Mouse (Mus musculus) forebrain, embryonic 12.5 days (tissue): ENCODE results near the gene Slc26a6. TPM values are rescaled to one million over a fixed set of nuclear protein-coding genes. Genes with fewer than 3 reads are reported as not detected.

ENCODE experiments used
- ATAC-seq: fragments of 200-750 bp; cut with Nextera tagmentation; 2 replicates; pipeline ENCODE4 v1.8.0; 2017; ENCODE audit warnings: moderate TSS enrichment; ENCODE audit not compliant: low FRiP score
- H3K27ac ChIP-seq: fragments of 300-500 bp; sonication (generic); 2 replicates; pipeline ENCODE4 v1.5.1; 2016; ENCODE audit warnings: mild to moderate bottlenecking
- H3K27me3 ChIP-seq: fragments of 300-500 bp; sonication (generic); 2 replicates; pipeline ENCODE4 v1.6.1; 2016; ENCODE audit warnings: mild to moderate bottlenecking
- H3K36me3 ChIP-seq: fragments of 300-500 bp; sonication (generic); replicated peaks from 2 replicates; pipeline ENCODE4 v1.6.1; 2016; ENCODE audit warnings: mild to moderate bottlenecking
- H3K4me1 ChIP-seq: fragments of 300-500 bp; sonication (generic); 2 replicates; pipeline ENCODE4 v1.6.1; 2016
- H3K4me2 ChIP-seq: fragments of 300-500 bp; sonication (generic); 2 replicates; pipeline ENCODE4 v1.6.1; 2016; ENCODE audit warnings: mild to moderate bottlenecking, moderate library complexity
- H3K4me3 ChIP-seq: fragments of 300-500 bp; sonication (generic); replicated peaks from 2 replicates; pipeline ENCODE4 v1.5.1; 2016; ENCODE audit warnings: mild to moderate bottlenecking
- H3K9ac ChIP-seq: fragments of 300-500 bp; sonication (generic); 2 replicates; pipeline ENCODE4 v1.6.1; 2016; ENCODE audit warnings: mild to moderate bottlenecking
- H3K9me3 ChIP-seq: fragments of 300-500 bp; sonication (generic); 2 replicates; pipeline ENCODE4 v1.6.1; 2016
- WGBS: fragments of 180-500 bp; shearing (Covaris S2); methylation state at CpG from one replicate; pipeline ENCODE4 v1.1.7; 2016; 5-methylcytosine and 5-hydroxymethylcytosine counted together
- polyA plus RNA-seq: library from polyadenylated mRNA; unstranded; fragments of >200 nt; fragmentation: Nextera tagmentation; extraction: Ambion mirVana; gene quantifications from 2 replicates; pipeline ENCODE4 v1.2.1, GENCODE M21; 2016

The Slc26a6 gene
- polyA plus RNA-seq: 12.4 and 13.1 TPM in 2 replicates

DNA sequence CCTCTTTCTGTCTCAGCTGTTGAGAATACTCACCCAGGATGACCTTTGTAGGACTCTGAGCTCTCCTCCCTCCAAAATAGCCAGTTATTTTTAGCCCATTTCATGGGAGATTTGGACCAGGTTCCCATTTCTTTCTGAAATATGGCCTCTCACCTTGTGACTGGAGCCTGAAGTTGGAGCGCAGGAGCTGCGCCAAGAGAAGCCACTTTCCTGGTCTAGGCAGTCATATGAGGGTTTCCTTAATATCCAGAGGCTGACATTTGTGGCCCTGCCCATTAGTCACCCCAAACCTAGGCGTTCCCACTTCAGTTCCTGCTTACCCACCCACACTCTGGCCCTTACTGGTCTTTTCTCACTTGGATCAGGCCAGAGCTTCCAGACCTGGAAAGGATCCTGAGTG lies at the start of gene Slc26a6:
Slc26a6 (plus strand) TSS at position 308 of the 400 bp plus-strand sequence.
- peaks cover 18% of the 10 kb centered on the region for H3K4me1 ChIP-seq
- no peak for ATAC-seq
- WGBS: 96% methylated on average over 3 of the region's 3 CpGs
- H3K27me3 ChIP-seq: no peaks in the 10 kb centered on the region
- H3K36me3 ChIP-seq: peaks cover 30% of the 10 kb centered on the region
- H3K4me3 ChIP-seq: peak within 1 kb of the TSS; percentile 68
- peak within 1 kb of the TSS; percentile 70 for H3K4me2 ChIP-seq
- H3K9me3 ChIP-seq: no peaks in the 10 kb centered on the region
- peak within 1 kb of the TSS; percentile 79 for H3K27ac ChIP-seq
- peak within 1 kb of the TSS; percentile 71 for H3K9ac ChIP-seq

DNA sequence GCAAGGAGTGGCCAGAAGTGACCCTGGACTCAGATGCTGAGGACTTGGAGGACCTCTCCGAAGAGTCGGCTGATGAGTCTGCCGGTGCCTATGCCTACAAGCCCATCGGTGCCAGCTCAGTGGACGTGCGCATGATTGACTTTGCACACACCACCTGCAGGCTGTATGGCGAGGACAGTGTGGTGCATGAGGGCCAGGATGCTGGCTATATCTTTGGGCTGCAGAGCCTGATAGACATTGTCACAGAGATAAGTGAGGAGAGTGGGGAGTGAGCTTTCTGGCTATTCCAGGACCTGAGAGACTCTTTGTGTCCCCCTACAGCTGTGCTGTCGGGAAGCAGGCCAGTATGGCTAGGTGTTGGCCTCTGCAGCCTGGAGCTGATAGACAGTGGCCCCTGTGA lies 47.3 kb upstream of the Slc26a6 start:
- H3K9ac ChIP-seq: no peak overlapping the region
- WGBS: 92% methylated on average over 8 of the region's 8 CpGs
- no peaks in the 10 kb centered on the region for H3K9me3 ChIP-seq
- H3K36me3 ChIP-seq: peaks cover 58% of the 10 kb centered on the region
- no peak overlapping the region for H3K27ac ChIP-seq
- no peak overlapping the region for H3K4me3 ChIP-seq
- no peak for ATAC-seq
- H3K4me1 ChIP-seq: peaks cover 15% of the 10 kb centered on the region
- no peak overlapping the region for H3K4me2 ChIP-seq
- H3K27me3 ChIP-seq: no peaks in the 10 kb centered on the region; the same call in 1 of the 2 replicates

DNA sequence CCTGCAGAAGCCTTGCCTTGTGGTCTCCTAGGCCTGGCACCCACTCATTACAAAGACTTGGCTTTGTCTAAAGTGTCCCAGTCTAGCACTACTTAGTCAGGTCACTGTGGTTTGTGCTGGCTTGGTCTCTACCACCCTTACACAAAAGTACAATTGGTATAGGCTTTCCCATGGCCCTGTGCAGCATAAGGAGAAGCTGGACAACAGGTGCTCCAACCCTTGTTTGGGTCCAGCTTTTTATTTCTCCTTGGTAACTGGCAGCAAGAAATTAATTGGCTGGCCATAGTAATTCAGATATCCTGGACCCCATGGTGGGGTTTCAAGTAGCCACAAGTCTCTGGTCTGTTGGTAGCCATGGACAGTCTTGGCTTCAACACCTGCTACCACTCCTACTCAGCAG lies 46.7 kb upstream of the Slc26a6 start:
- H3K36me3 ChIP-seq: peaks cover 53% of the 10 kb centered on the region
- no peak overlapping the region for H3K9ac ChIP-seq
- H3K27ac ChIP-seq: no peak overlapping the region
- no peaks in the 10 kb centered on the region; the same call in 1 of the 2 replicates for H3K27me3 ChIP-seq
- no peaks in the 10 kb centered on the region for H3K9me3 ChIP-seq
- no peak overlapping the region for H3K4me2 ChIP-seq
- no peak for ATAC-seq
- H3K4me3 ChIP-seq: no peak overlapping the region
- peaks cover 15% of the 10 kb centered on the region for H3K4me1 ChIP-seq

DNA sequence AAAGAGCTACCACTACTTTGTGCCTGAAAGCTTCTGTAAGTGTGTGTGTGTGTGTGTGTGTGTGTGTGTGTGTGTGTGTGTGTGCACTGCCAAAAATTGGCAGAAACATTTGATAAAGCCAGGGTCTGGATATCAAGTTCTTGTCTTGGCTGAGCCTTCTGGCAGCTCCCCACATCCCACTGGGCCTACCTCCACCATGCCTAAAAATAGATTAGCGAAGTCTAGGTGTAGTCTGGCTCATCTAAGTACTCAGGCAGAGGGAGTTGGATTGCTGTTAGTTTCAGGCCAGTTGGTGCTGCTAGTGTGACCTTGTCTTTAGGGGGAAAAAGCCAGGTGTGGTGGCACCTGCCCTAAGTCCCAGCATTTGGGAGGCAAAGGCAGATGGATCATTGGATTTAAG lies 46.3 kb upstream of the Slc26a6 start:
- Histone ChIP-seq H3K36me3 (peaks cover 53% of the 10 kb centered on the region), H3K4me2 (no peak overlapping the region), H3K27me3 (no peaks in the 10 kb centered on the region; the same call in 1 of the 2 replicates), H3K9me3 (no peaks in the 10 kb centered on the region), H3K9ac (no peak overlapping the region), H3K27ac (no peak overlapping the region), H3K4me1 (peaks cover 15% of the 10 kb centered on the region), H3K4me3 (no peak overlapping the region)
- 100% methylated on average over 1 of the region's 1 CpGs for WGBS
- no peak for ATAC-seq

DNA sequence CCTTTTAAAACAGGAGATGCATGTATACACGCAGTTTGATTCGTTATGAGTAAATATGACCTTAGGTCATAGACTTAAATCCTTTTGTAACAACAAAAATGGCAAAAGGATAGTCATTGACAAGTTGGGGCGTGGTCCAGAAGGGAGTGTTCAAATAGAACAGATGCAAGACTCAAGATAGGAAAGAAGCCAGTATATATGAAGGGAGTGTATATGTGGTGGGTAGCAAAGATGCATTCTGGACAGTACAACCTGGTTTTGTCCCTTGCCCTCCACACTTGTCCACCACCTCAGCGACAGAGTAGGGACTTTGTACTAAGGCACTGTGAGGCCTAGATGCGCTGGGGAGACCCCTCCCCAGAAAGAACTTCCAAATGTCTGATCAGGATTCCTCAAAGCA lies 45.4 kb upstream of the Slc26a6 start:
- H3K4me1 ChIP-seq: peaks cover 15% of the 10 kb centered on the region
- H3K9ac ChIP-seq: no peak overlapping the region
- 0 out of 2 replicates have a peak overlapping the region, but pooled peaks have one; percentile 87 for H3K4me2 ChIP-seq
- 70% methylated on average over 5 of the region's 5 CpGs for WGBS
- ATAC-seq: peak; percentile 55
- peaks cover 55% of the 10 kb centered on the region for H3K36me3 ChIP-seq
- H3K27ac ChIP-seq: 0 out of 2 replicates have a peak overlapping the region, but pooled peaks have one; percentile 38
- H3K27me3 ChIP-seq: no peaks in the 10 kb centered on the region; the same call in 1 of the 2 replicates
- peak overlapping the region; percentile 79; the same call in 1 of the 2 replicates for H3K4me3 ChIP-seq
- H3K9me3 ChIP-seq: no peaks in the 10 kb centered on the region

DNA sequence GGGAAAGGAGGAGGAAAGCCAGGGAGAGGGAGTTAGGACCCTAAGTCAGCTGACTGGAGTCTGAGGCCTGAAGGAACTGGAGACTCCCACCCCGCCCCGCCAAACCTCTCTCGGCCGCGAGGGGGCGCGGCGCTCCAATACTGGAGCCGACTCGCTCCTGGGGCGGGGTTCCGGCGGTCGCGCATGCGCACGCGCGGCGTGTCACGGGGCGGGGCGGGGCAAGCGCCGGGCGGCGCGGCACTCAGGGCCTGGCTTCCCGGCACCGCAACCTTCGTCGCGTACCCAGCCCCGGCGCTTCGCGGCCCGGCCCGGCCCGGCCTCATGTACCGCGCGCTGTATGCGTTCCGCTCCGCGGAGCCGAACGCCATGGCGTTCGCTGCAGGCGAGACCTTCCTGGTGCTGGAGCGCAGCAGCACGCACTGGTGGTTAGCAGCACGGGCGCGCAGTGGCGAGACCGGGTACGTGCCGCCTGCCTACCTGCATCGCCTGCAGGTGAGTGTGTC lies 44.9 kb upstream of the Slc26a6 start, which contains the start of gene Nckipsd:
Nckipsd (plus strand) TSS at position 206 of the 503 bp plus-strand sequence.
- no peaks in the 10 kb centered on the region; the same call in 1 of the 2 replicates for H3K27me3 ChIP-seq
- H3K4me3 ChIP-seq: peak within 1 kb of the TSS; percentile 79
- H3K36me3 ChIP-seq: peaks cover 59% of the 10 kb centered on the region
- ATAC-seq: peak; percentile 90
- peak within 1 kb of the TSS; percentile 92 for H3K9ac ChIP-seq
- H3K27ac ChIP-seq: peak within 1 kb of the TSS; percentile 38; the same call in 1 of the 2 replicates
- WGBS: under 1% methylated on average over 60 of the region's 62 CpGs
- H3K4me1 ChIP-seq: peaks cover 15% of the 10 kb centered on the region
- H3K4me2 ChIP-seq: peak within 1 kb of the TSS; percentile 87
- no peaks in the 10 kb centered on the region for H3K9me3 ChIP-seq

DNA sequence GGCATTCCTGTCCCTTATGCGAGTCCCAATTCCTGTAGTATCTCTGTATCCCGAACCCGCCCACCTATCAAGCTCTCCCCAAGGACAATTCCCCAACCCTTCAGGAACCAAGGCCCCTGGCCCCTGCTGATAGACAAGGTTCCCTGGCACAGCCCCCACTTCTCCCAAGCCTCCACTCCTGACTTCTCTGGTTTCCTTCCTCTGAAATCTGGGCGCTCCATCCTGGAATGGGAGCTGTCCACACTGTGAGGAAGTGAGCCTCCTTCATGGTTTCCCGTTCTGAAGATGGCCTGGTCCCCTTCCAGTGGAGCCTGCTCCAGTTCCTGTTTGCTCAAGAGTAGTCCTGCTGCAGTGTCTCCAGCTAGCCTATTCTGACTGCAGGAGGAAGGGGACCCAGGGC lies 43.9 kb upstream of the Slc26a6 start:
- 67% methylated on average over 5 of the region's 5 CpGs for WGBS
- peak overlapping the region; percentile 79 for H3K4me3 ChIP-seq
- H3K9me3 ChIP-seq: no peaks in the 10 kb centered on the region
- H3K9ac ChIP-seq: peak overlapping the region; percentile 92
- no peaks in the 10 kb centered on the region; the same call in 1 of the 2 replicates for H3K27me3 ChIP-seq
- no peak for ATAC-seq
- H3K4me2 ChIP-seq: peak overlapping the region; percentile 87
- no peak overlapping the region for H3K27ac ChIP-seq
- peaks cover 15% of the 10 kb centered on the region for H3K4me1 ChIP-seq
- H3K36me3 ChIP-seq: peaks cover 57% of the 10 kb centered on the region

DNA sequence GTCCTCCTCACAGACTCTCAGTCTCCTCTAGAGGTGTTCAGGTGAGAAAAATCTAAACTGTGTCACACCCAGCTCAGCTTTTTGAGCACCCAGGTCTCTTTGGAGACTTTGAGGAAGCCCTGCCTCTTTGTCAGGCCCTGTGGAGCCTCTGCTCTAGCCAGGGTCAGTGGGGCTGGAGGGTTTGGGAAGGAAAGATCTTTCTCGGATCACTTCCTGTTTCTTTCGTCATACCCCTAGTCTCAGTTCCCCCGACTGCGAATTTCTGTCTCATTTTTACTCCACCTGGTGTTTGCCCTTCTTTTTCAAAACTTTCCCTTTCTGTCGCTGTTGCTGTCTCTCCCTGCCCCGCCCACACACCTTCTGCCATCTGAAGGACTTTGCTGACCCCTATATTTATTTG lies 43.4 kb upstream of the Slc26a6 start:
- Histone ChIP-seq H3K4me1 (peaks cover 15% of the 10 kb centered on the region), H3K27me3 (no peaks in the 10 kb centered on the region; the same call in 1 of the 2 replicates), H3K4me3 (no peak overlapping the region), H3K27ac (no peak overlapping the region), H3K9me3 (no peaks in the 10 kb centered on the region), H3K9ac (peak overlapping the region; percentile 92; the same call in 1 of the 2 replicates), H3K36me3 (peaks cover 57% of the 10 kb centered on the region), H3K4me2 (no peak overlapping the region)
- WGBS: 77% methylated on average over 6 of the region's 6 CpGs
- no peak for ATAC-seq

DNA sequence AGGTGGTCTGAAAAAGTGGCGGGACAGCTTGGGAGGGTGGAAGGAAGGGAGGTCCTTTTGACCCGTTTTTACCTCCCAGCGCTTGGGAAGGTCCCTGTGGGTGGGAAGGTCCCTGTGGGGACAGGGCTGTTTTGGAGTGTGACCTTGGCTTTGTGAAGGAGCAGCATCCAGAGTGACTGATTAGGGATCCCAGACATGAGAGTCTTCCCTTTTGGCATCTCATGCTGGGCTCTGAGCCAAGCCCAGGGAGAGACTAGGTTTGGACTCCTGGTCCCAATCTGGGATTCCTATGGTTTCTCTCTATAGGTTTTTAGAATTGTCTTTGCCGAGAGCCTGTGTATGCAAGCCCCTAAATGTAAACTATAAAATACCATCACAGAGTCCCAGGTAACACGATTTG lies 42.6 kb upstream of the Slc26a6 start:
- no peak overlapping the region for H3K27ac ChIP-seq
- no peak overlapping the region for H3K9ac ChIP-seq
- no peak overlapping the region for H3K4me3 ChIP-seq
- H3K4me1 ChIP-seq: peaks cover 15% of the 10 kb centered on the region
- H3K27me3 ChIP-seq: no peaks in the 10 kb centered on the region; the same call in 1 of the 2 replicates
- H3K4me2 ChIP-seq: no peak overlapping the region
- H3K36me3 ChIP-seq: peaks cover 57% of the 10 kb centered on the region
- no peak for ATAC-seq
- WGBS: 91% methylated on average over 5 of the region's 5 CpGs
- no peaks in the 10 kb centered on the region for H3K9me3 ChIP-seq

DNA sequence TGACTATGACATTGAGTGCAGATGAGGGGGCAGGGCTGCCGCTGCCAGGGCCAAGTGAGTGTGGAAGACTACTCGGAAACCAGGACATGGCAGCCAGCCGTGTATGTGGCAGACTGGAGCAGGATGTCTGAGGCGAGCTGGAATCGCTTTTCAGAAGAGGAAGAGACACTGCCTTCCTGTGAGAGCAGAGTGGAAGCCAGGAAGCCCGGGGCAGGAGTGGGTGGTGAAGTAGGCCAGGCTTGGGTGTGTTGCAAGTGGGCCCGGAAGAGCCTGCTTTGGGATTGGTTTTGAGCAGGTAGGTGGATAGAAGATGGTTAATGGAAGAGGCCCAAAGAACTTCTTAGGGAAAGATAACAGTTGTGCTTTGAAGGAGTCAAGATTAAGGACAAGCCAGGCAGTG lies 37.5 kb upstream of the Slc26a6 start:
- Histone ChIP-seq H3K27ac (no peak overlapping the region), H3K27me3 (no peaks in the 10 kb centered on the region), H3K36me3 (peaks cover 55% of the 10 kb centered on the region), H3K9me3 (no peaks in the 10 kb centered on the region), H3K4me2 (no peak overlapping the region), H3K4me3 (no peak overlapping the region), H3K9ac (no peak overlapping the region), H3K4me1 (no peaks in the 10 kb centered on the region)
- ATAC-seq: no peak
- 94% methylated on average over 7 of the region's 7 CpGs for WGBS

DNA sequence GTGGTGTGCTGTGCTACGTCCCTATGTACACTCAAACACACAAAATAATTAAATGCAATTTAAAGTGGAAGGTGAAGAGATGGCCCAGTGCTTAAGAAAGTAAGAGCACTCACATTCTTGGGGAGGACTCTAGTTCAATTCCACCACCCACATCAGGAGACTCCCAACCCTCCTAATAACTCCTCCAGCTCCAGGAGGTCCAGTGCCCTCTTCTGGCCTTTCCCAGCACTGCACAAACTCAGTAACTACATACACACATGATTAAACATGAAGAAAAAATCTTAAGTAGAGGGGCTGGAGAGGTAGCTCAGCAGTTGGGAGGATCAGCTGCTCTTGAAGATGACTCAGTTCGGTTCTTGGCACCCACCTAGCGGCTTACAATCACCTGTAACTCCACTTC lies 33.6 kb upstream of the Slc26a6 start:
- Histone ChIP-seq H3K9me3 (no peaks in the 10 kb centered on the region), H3K36me3 (peaks cover 27% of the 10 kb centered on the region), H3K4me3 (no peak overlapping the region), H3K27ac (no peak overlapping the region), H3K27me3 (peaks cover 19% of the 10 kb centered on the region), H3K4me1 (peaks cover 6% of the 10 kb centered on the region), H3K9ac (no peak overlapping the region), H3K4me2 (no peak overlapping the region)
- ATAC-seq: no peak
- WGBS: 60% methylated on average over 3 of the region's 3 CpGs

DNA sequence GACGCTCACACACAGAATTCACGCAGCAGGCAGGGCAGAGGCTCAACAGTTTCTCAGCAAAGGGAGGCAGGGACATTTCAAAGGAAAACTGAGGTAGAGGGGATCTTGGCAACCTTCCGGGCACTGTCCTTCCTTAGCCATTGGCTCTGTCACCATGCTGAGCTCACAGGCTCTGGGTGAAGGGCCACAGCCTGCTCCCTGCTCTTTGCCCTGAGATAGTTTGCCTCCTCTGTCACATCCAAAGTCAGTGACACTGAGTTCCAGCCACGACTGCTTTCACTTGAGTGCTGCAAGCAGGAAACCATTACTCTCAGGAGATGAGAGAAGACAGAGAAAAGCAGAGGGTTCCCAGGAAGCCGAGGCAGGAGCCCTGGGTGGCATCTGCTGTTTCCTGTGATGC lies 33.0 kb upstream of the Slc26a6 start:
- WGBS: 70% methylated on average over 5 of the region's 5 CpGs
- H3K9ac ChIP-seq: no peak overlapping the region
- H3K27me3 ChIP-seq: peaks cover 25% of the 10 kb centered on the region
- no peak overlapping the region for H3K27ac ChIP-seq
- no peak overlapping the region for H3K4me3 ChIP-seq
- H3K9me3 ChIP-seq: no peaks in the 10 kb centered on the region
- peaks cover 21% of the 10 kb centered on the region for H3K36me3 ChIP-seq
- peaks cover 9% of the 10 kb centered on the region for H3K4me1 ChIP-seq
- no peak for ATAC-seq
- no peak overlapping the region for H3K4me2 ChIP-seq

DNA sequence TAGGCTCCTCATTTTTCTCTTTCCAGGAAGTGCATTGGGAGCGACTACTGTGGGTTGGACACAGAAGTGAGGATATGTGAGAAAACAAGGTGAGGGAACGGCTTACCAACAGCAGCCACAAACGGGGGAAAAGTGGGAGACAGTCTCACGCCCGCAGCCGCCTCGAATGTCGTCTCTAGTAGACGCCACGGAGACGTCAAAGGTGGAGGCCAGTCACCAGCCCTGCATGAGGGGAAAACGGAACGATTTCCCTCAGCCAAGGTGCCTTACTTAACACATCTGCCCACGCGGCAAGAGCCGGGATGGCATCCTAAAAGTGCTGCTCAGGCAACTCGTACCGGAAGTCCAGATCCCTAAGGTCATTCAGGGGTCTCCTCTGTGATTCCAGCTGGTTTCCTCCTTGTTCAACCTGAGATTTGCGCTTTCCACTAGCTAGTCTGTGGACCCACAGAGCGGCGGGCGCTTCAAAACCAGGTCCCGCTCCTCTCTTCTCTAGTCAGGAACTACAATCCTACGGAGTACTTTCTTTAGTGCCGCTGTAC lies 28.9 kb upstream of the Slc26a6 start:
- H3K27me3 ChIP-seq: peaks cover 63% of the 10 kb centered on the region
- no peak for ATAC-seq
- H3K36me3 ChIP-seq: peaks cover 13% of the 10 kb centered on the region
- H3K4me1 ChIP-seq: peaks cover 35% of the 10 kb centered on the region
- H3K4me3 ChIP-seq: peak overlapping the region; percentile 69
- peak overlapping the region; percentile 54; the same call in 1 of the 2 replicates for H3K27ac ChIP-seq
- H3K9ac ChIP-seq: peak overlapping the region; percentile 27; the same call in 1 of the 2 replicates
- no peaks in the 10 kb centered on the region for H3K9me3 ChIP-seq
- WGBS: 4% methylated on average over 25 of the region's 25 CpGs
- peak overlapping the region; percentile 82 for H3K4me2 ChIP-seq
